Mouse (Mus musculus) CH12.LX (cell line): ENCODE data around the gene Eif4ebp2. TPM values are rescaled to one million over a fixed set of nuclear protein-coding genes. Genes with fewer than 3 reads are reported as not detected.

ENCODE experiments used
- DNase-seq: peaks from one replicate; pipeline ENCODE4 v3.0.0-alpha.2; 2013; ENCODE audit errors: extremely low read depth
- H3K27ac ChIP-seq: 2 replicates; pipeline ENCODE4 v1.5.1; 2012; ENCODE audit warnings: low read depth, mild to moderate bottlenecking, control low read depth, moderate library complexity; ENCODE audit not compliant: insufficient read depth
- H3K27me3 ChIP-seq: replicated peaks from 2 replicates; pipeline ENCODE3; 2012; ENCODE audit warnings: inconsistent platforms
- H3K36me3 ChIP-seq, 2 experiments: replicated peaks in 1 of 2; 2 replicates each; pipeline versions ENCODE3 to v1.6.1; 2012; ENCODE audit warnings: inconsistent platforms in 1 of 2, low read length in 1 of 2, mild to moderate bottlenecking in 1 of 2, mixed read lengths in 1 of 2, moderate library complexity in 1 of 2; ENCODE audit not compliant: control insufficient read depth in 1 of 2, insufficient read depth in 1 of 2
- H3K4me1 ChIP-seq, 2 experiments: 2 replicates each; pipeline ENCODE4 v1.6.1; 2012; ENCODE audit warnings: inconsistent platforms in 1 of 2, moderate library complexity in 1 of 2; ENCODE audit not compliant: insufficient read depth in 2 of 2, control insufficient read depth in 1 of 2
- H3K4me2 ChIP-seq: 2 replicates; pipeline ENCODE4 v1.6.1; 2012; ENCODE audit warnings: low read depth, mild to moderate bottlenecking, control low read depth; ENCODE audit not compliant: poor library complexity, insufficient read depth, severe bottlenecking
- H3K4me3 ChIP-seq, 3 experiments: fragments of 150-350 bp in 1 of 3; sonication (generic) in 1 of 3; replicated peaks in 1 of 3; 2 replicates each; pipeline versions ENCODE3 to v1.5.1; 2011 to 2012; ENCODE audit warnings: low read depth in 2 of 3, low read length in 2 of 3, mild to moderate bottlenecking in 2 of 3, moderate library complexity in 2 of 3, control low read depth in 1 of 3, improper control_type of control experiment in 1 of 3, inconsistent platforms in 1 of 3, mixed read lengths in 1 of 3; ENCODE audit not compliant: poor library complexity in 1 of 3
- H3K79me2 ChIP-seq: replicated peaks from 2 replicates; pipeline ENCODE4 v1.6.1; 2012; ENCODE audit warnings: mild to moderate bottlenecking, moderate library complexity; ENCODE audit not compliant: control insufficient read depth, poor library complexity, insufficient read depth, severe bottlenecking; ENCODE audit errors: extremely low read depth
- H3K9ac ChIP-seq: 2 replicates; pipeline ENCODE4 v1.6.1; 2012; ENCODE audit warnings: low read depth, mild to moderate bottlenecking, control low read depth, moderate library complexity; ENCODE audit not compliant: insufficient read depth
- H3K9me3 ChIP-seq: replicated peaks from 2 replicates; pipeline ENCODE3; 2012; ENCODE audit warnings: low read length, inconsistent platforms, mixed read lengths
- BHLHE40 ChIP-seq: IDR thresholded peaks from 2 replicates; pipeline ENCODE4 v1.6.1; 2011; ENCODE audit warnings: mild to moderate bottlenecking, low read depth, low read length, improper control_type of control experiment
- CHD1 ChIP-seq: IDR thresholded peaks from 2 replicates; pipeline ENCODE4 v1.6.1; 2012; ENCODE audit warnings: low read depth, low read length, improper control_type of control experiment, inconsistent platforms
- CHD2 ChIP-seq: IDR thresholded peaks from 2 replicates; pipeline ENCODE4 v1.6.1; 2011; ENCODE audit warnings: low read length, improper control_type of control experiment
- CTCF ChIP-seq, 2 experiments: IDR thresholded peaks in 1 of 2; conservative IDR thresholded peaks in 1 of 2; 2 replicates each; pipeline ENCODE4 v1.5.1; 2011 to 2012; ENCODE audit warnings: low read depth in 2 of 2, low read length in 2 of 2, improper control_type of control experiment in 1 of 2, inconsistent platforms in 1 of 2, mild to moderate bottlenecking in 1 of 2, moderate library complexity in 1 of 2
- E2F4 ChIP-seq: IDR thresholded peaks from 2 replicates; pipeline ENCODE4 v1.6.1; 2011; ENCODE audit warnings: low read depth, low read length, improper control_type of control experiment; ENCODE audit not compliant: insufficient replicate concordance
- ELF1 ChIP-seq: IDR thresholded peaks from 2 replicates; pipeline ENCODE4 v1.6.1; 2014; ENCODE audit warnings: low read depth, mild to moderate bottlenecking, inconsistent platforms, low read length, improper control_type of control experiment
- EP300 ChIP-seq: IDR thresholded peaks from 2 replicates; pipeline ENCODE4 v1.6.1; 2011; ENCODE audit warnings: low read length, improper control_type of control experiment
- ETS1 ChIP-seq: conservative IDR thresholded peaks from 2 replicates; pipeline ENCODE4 v1.6.1; 2012; ENCODE audit warnings: low read depth, mild to moderate bottlenecking, inconsistent platforms, low read length, improper control_type of control experiment, moderate library complexity
- GABPA ChIP-seq: IDR thresholded peaks from 2 replicates; pipeline ENCODE4 v1.6.1; 2012; ENCODE audit warnings: low read depth, low read length, improper control_type of control experiment, inconsistent platforms; ENCODE audit not compliant: insufficient replicate concordance
- HCFC1 ChIP-seq: IDR thresholded peaks from 2 replicates; pipeline ENCODE4 v1.6.1; 2012; ENCODE audit warnings: low read depth, mild to moderate bottlenecking, inconsistent platforms, low read length, improper control_type of control experiment
- IRF4 ChIP-seq: IDR thresholded peaks from 2 replicates; pipeline ENCODE4 v1.6.1; 2014; ENCODE audit warnings: low read depth, mild to moderate bottlenecking, inconsistent platforms, low read length, improper control_type of control experiment
- JUN ChIP-seq: IDR thresholded peaks from 2 replicates; pipeline ENCODE4 v1.6.1; 2011; ENCODE audit warnings: low read depth, mild to moderate bottlenecking, low read length, improper control_type of control experiment, moderate library complexity; ENCODE audit not compliant: insufficient read depth
- JUND ChIP-seq: conservative IDR thresholded peaks from 2 replicates; pipeline ENCODE4 v1.6.1; 2011; ENCODE audit warnings: low read depth, low read length, improper control_type of control experiment
- KAT2A ChIP-seq: IDR thresholded peaks from 2 replicates; pipeline ENCODE4 v1.6.1; 2012; ENCODE audit warnings: low read length, improper control_type of control experiment, inconsistent platforms; ENCODE audit not compliant: insufficient replicate concordance
- MAFK ChIP-seq: IDR thresholded peaks from 2 replicates; pipeline ENCODE4 v1.6.1; 2011; ENCODE audit warnings: low read length, improper control_type of control experiment; ENCODE audit not compliant: insufficient replicate concordance
- MAX ChIP-seq: IDR thresholded peaks from 2 replicates; pipeline ENCODE4 v1.6.1; 2011; ENCODE audit warnings: low read length, improper control_type of control experiment
- MAZ ChIP-seq: IDR thresholded peaks from 2 replicates; pipeline ENCODE4 v1.6.1; 2012; ENCODE audit warnings: low read depth, mild to moderate bottlenecking, inconsistent platforms, low read length, improper control_type of control experiment, moderate library complexity
- MEF2A ChIP-seq: IDR thresholded peaks from 2 replicates; pipeline ENCODE4 v1.6.1; 2014; ENCODE audit warnings: low read depth, mild to moderate bottlenecking, inconsistent platforms, low read length, improper control_type of control experiment, borderline replicate concordance
- MXI1 ChIP-seq: IDR thresholded peaks from 2 replicates; pipeline ENCODE4 v1.6.1; 2011; ENCODE audit warnings: mild to moderate bottlenecking, low read depth, low read length, improper control_type of control experiment
- MYC ChIP-seq: IDR thresholded peaks from 2 replicates; pipeline ENCODE4 v1.6.1; 2011; ENCODE audit warnings: low read depth, mild to moderate bottlenecking, improper control_type of control experiment, low read length
- NELFE ChIP-seq: IDR thresholded peaks from 2 replicates; pipeline ENCODE4 v1.6.1; 2011; ENCODE audit warnings: low read depth, low read length, improper control_type of control experiment
- NRF1 ChIP-seq: IDR thresholded peaks from 2 replicates; pipeline ENCODE4 v1.6.1; 2014; ENCODE audit warnings: low read depth, mild to moderate bottlenecking, inconsistent platforms, low read length, improper control_type of control experiment, moderate library complexity
- PAX5 ChIP-seq: IDR thresholded peaks from 2 replicates; pipeline ENCODE4 v1.6.1; 2012; ENCODE audit warnings: low read length, inconsistent platforms, mixed read lengths
- POLR2A ChIP-seq: IDR thresholded peaks from 2 replicates; pipeline ENCODE4 v1.6.1; 2011; ENCODE audit warnings: low read depth, mild to moderate bottlenecking, improper control_type of control experiment, low read length
- POLR2AphosphoS2 ChIP-seq: IDR thresholded peaks from 2 replicates; pipeline ENCODE4 v1.6.1; 2011; ENCODE audit warnings: low read depth, low read length, improper control_type of control experiment
- RAD21 ChIP-seq: IDR thresholded peaks from 2 replicates; pipeline ENCODE4 v1.6.1; 2011; ENCODE audit warnings: low read depth, mild to moderate bottlenecking, low read length, improper control_type of control experiment, moderate library complexity
- RCOR1 ChIP-seq: conservative IDR thresholded peaks from 2 replicates; pipeline ENCODE4 v1.6.1; 2012; ENCODE audit warnings: low read depth, mild to moderate bottlenecking, inconsistent platforms, low read length, improper control_type of control experiment
- SIN3A ChIP-seq: IDR thresholded peaks from 2 replicates; pipeline ENCODE4 v1.6.1; 2012; ENCODE audit warnings: low read length, improper control_type of control experiment, inconsistent platforms
- SMC3 ChIP-seq: IDR thresholded peaks from 2 replicates; pipeline ENCODE4 v1.6.1; 2011; ENCODE audit warnings: low read depth, low read length, improper control_type of control experiment
- TBP ChIP-seq: conservative IDR thresholded peaks from 2 replicates; pipeline ENCODE4 v1.6.1; 2011; ENCODE audit warnings: low read depth, low read length, improper control_type of control experiment
- TCF12 ChIP-seq: IDR thresholded peaks from 2 replicates; pipeline ENCODE4 v1.6.1; 2014; ENCODE audit warnings: low read depth, mild to moderate bottlenecking, inconsistent platforms, low read length, improper control_type of control experiment
- UBTF ChIP-seq: IDR thresholded peaks from 2 replicates; pipeline ENCODE4 v1.6.1; 2012; ENCODE audit warnings: low read depth, mild to moderate bottlenecking, inconsistent platforms, low read length, improper control_type of control experiment, moderate library complexity
- USF1 ChIP-seq: IDR thresholded peaks from 2 replicates; pipeline ENCODE4 v1.6.1; 2014; ENCODE audit warnings: low read depth, mild to moderate bottlenecking, inconsistent platforms, low read length, improper control_type of control experiment
- USF2 ChIP-seq: conservative IDR thresholded peaks from 2 replicates; pipeline ENCODE4 v1.6.1; 2011; ENCODE audit warnings: low read depth, low read length, improper control_type of control experiment
- ZC3H11A ChIP-seq: IDR thresholded peaks from 2 replicates; pipeline ENCODE4 v1.6.1; 2012; ENCODE audit warnings: low read depth, mild to moderate bottlenecking, inconsistent platforms, low read length, improper control_type of control experiment
- ZKSCAN1 ChIP-seq: IDR thresholded peaks from 2 replicates; pipeline ENCODE4 v1.6.1; 2012; ENCODE audit warnings: low read depth, inconsistent platforms, low read length, improper control_type of control experiment, borderline replicate concordance
- ZMIZ1 ChIP-seq: IDR thresholded peaks from 2 replicates; pipeline ENCODE4 v1.6.1; 2012; ENCODE audit warnings: low read depth, mild to moderate bottlenecking, inconsistent platforms, low read length, improper control_type of control experiment
- ZNF384 ChIP-seq: IDR thresholded peaks from 2 replicates; pipeline ENCODE4 v1.6.1; 2012; ENCODE audit warnings: low read depth, low read length, improper control_type of control experiment, inconsistent platforms
- dilution Hi-C: fragments of 300-500 bp; cut with MboI; formaldehyde crosslinking; loops from 2 replicates; pipeline ENCODE4 v1.14.3; 2020; ENCODE audit warnings: low sequenced_read_pairs; ENCODE audit not compliant: extremely low pct_unique_long_range_greater_than_20kb, extremely low pct_ligation_motif_present
- in situ Hi-C: fragments of 300-500 bp; cut with MboI; formaldehyde crosslinking; loops from 3 replicates; pipeline ENCODE4 v1.14.3; 2019; ENCODE audit warnings: low sequenced_read_pairs, low pct_ligation_motif_present, low pct_unique_long_range_greater_than_20kb, mixed read lengths
- polyA plus RNA-seq: library from polyadenylated mRNA; unstranded; fragments of >175 nt; gene quantifications from 2 replicates; pipeline ENCODE4 v1.2.1, GENCODE M21; 2012; ENCODE audit warnings: low read depth; ENCODE audit not compliant: insufficient read length
- total RNA-seq, 2 experiments: library from RNA; depleted of rRNA; stranded (reverse); fragments of 300-350 nt in 1 of 2; fragments of >200 nt in 1 of 2; gene quantifications; 2 replicates each; pipeline ENCODE4 v1.2.3; 2012 to 2014

Gene Eif4ebp2
- total RNA-seq (2012; rRNA removed) (12.8 and 16.4 TPM in 2 replicates), total RNA-seq (2014; rRNA removed) (5.5 and 7.5 TPM in 2 replicates), polyA plus RNA-seq (65.5 and 73.2 TPM in 2 replicates)

GRCm38 (mm10) chr10:61452645-61453044 lies at the start of gene Eif4ebp2:
TSS of gene Eif4ebp2 (minus strand) at chr10:61452661.
- Histone ChIP-seq H3K9me3 (no peaks in the 10 kb centered on the region), H3K4me1 (peaks cover 23 to 34% of the 10 kb centered on the region in 2 experiments), H3K4me2 (peak within 1 kb of the TSS; percentile 46), H3K9ac (peak within 1 kb of the TSS; percentile 65), H3K4me3 (peak within 1 kb of the TSS; percentile 95 to 99 (median 98)), H3K27ac (peak within 1 kb of the TSS; percentile 43), H3K27me3 (no peaks in the 10 kb centered on the region), H3K79me2 (peaks cover 48% of the 10 kb centered on the region), H3K36me3 (peaks cover 0 to 15% of the 10 kb centered on the region in 2 experiments)
- DNase-seq: peak; percentile 97
- in situ Hi-C loops (no loop called here), dilution Hi-C loops (no loop called here)
- no peak for TF ChIP-seq ZKSCAN1
- no peak for TF ChIP-seq MXI1
- peak; percentile 85 for TF ChIP-seq NELFE
- TF ChIP-seq ZC3H11A: no peak
- TF ChIP-seq POLR2AphosphoS2: peak; percentile 57; the same call in 1 of the 2 replicates
- TF ChIP-seq TBP: peak; percentile 86
- TF ChIP-seq CHD1: no peak
- TF ChIP-seq MAFK: no peak
- TF ChIP-seq TCF12: peak; percentile 86
- peak; percentile 26; the same call in 1 of the 2 replicates for TF ChIP-seq E2F4
- TF ChIP-seq RAD21: no peak
- TF ChIP-seq CHD2: 0 out of 2 replicates have a peak, but pooled peaks have one; percentile 19
- no peak for TF ChIP-seq ETS1
- TF ChIP-seq BHLHE40: no peak; the same call in 1 of the 2 replicates
- no peak for TF ChIP-seq CTCF (conservative IDR thresholded peaks at IDR 0.05 in 1 of 2, IDR thresholded peaks at IDR 0.05 in 1 of 2; ENCODE audit: low read depth in 2 of 2, low read length in 2 of 2)
- peak; percentile 81 for TF ChIP-seq HCFC1
- TF ChIP-seq ZNF384: no peak
- peak; percentile 55; the same call in 1 of the 2 replicates for TF ChIP-seq UBTF
- TF ChIP-seq GABPA: no peak
- TF ChIP-seq KAT2A: peak; percentile 72; the same call in 1 of the 2 replicates
- peak; percentile 18; the same call in 1 of the 2 replicates for TF ChIP-seq MEF2A
- no peak for TF ChIP-seq JUN
- TF ChIP-seq PAX5: no peak
- no peak for TF ChIP-seq EP300
- TF ChIP-seq MAX: no peak
- peak; percentile 60; the same call in 1 of the 2 replicates for TF ChIP-seq IRF4
- no peak for TF ChIP-seq RCOR1
- TF ChIP-seq MYC: no peak
- TF ChIP-seq MAZ: 0 out of 2 replicates have a peak, but pooled peaks have one; percentile 17
- TF ChIP-seq JUND: no peak
- no peak for TF ChIP-seq USF1
- no peak for TF ChIP-seq USF2
- TF ChIP-seq NRF1: peak; percentile 42; the same call in 1 of the 2 replicates
- TF ChIP-seq ZMIZ1: peak; percentile 78; the same call in 1 of the 2 replicates
- 0 out of 2 replicates have a peak, but pooled peaks have one; percentile 62 for TF ChIP-seq SIN3A
- peak; percentile 98 for TF ChIP-seq ELF1
- TF ChIP-seq SMC3: no peak
- TF ChIP-seq POLR2A: peak; percentile 89
